Mouse (Mus musculus): Measurements from ENCODE around the gene Tnfaip8l1. TPM values are rescaled to one million over a fixed set of nuclear protein-coding genes. Genes with fewer than 3 reads are reported as not detected.
A peak's percentile ranks its signal among the peaks of the same experiment; 100 is the strongest.

The Tnfaip8l1 gene
- polyA plus RNA-seq, 1 experiment from 2014 or later: 12.7 TPM

DNA sequence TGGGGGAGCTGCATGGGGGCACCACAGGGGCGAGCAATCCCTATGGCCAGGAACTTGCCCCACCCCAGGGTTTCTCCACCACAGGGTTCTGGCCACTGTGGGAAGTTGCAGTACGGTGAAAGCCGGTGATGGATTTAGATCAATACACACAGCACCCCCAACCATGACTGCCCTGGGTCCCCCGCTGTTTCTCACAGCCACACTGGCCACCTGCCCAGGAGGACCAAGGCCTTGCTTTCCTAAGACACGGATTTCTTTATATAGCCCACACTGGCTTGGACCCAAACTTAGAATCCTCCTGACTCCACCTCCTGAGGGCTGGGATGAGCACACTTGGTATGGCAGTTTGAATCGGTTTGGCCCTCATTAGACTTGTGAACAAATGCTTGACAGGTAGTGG lies 29.0 kb downstream of the Tnfaip8l1 start:
- Histone ChIP-seq H3K4me2 (ENCODE audit: low read depth, low read length) (no peak overlapping the region), H3K4me3 (ENCODE audit: low read length) (no peak overlapping the region), H3K9ac (ENCODE audit: low read depth, low read length) (no peak overlapping the region), H3K36me3 (ENCODE audit: control insufficient read depth, insufficient read depth, low read length) (peaks cover 14% of the 10 kb centered on the region; the same call in 1 of the 2 replicates), H3K9me3 (ENCODE audit: control insufficient read depth, low read length) (no peaks in the 10 kb centered on the region), H3K4me1 (ENCODE audit: control insufficient read depth, insufficient read depth, low read length) (peaks cover 7% of the 10 kb centered on the region), H3K27me3 (replicated peaks; ENCODE audit: control insufficient read depth, insufficient read depth, low read length) (no peaks in the 10 kb centered on the region), H3K27ac (ENCODE audit: low read length) (no peak overlapping the region)
- no peak for ATAC-seq
- 86% methylated on average over 6 of the region's 6 CpGs for WGBS

DNA sequence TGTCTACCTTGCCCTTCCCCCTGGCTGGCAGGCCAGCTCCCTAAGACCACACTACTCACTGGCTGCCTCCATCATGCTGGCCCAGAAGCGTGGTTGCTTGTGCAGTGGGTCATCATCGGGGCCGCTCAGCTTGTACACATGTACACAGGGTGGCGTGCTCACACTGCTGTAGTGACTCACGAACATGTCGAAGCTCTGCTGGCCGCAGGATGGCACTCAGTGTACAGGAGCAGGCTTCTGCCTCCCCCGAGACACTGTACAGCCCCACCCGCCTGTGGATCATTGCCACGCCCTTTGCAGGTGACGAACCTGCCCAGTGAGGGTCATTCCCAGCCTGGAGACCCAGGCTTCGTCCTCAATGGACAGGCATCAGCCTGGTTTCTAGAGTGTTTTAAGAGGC lies 32.1 kb downstream of the Tnfaip8l1 start:
- no peak overlapping the region for H3K4me3 ChIP-seq (ENCODE audit: low read length)
- H3K4me2 ChIP-seq (ENCODE audit: low read depth, low read length): no peak overlapping the region
- peaks cover 34% of the 10 kb centered on the region for H3K36me3 ChIP-seq (ENCODE audit: control insufficient read depth, insufficient read depth, low read length)
- 84% methylated on average over 12 of the region's 12 CpGs for WGBS
- no peaks in the 10 kb centered on the region for H3K27me3 ChIP-seq (replicated peaks; ENCODE audit: control insufficient read depth, insufficient read depth, low read length)
- no peak overlapping the region for H3K27ac ChIP-seq (ENCODE audit: low read length)
- peaks cover 7% of the 10 kb centered on the region for H3K4me1 ChIP-seq (ENCODE audit: control insufficient read depth, insufficient read depth, low read length)
- 0 out of 2 replicates have a peak overlapping the region, but pooled peaks have one; percentile 14 for H3K9ac ChIP-seq (ENCODE audit: low read depth, low read length)
- H3K9me3 ChIP-seq (ENCODE audit: control insufficient read depth, low read length): no peaks in the 10 kb centered on the region
- peak; percentile 36 for ATAC-seq

DNA sequence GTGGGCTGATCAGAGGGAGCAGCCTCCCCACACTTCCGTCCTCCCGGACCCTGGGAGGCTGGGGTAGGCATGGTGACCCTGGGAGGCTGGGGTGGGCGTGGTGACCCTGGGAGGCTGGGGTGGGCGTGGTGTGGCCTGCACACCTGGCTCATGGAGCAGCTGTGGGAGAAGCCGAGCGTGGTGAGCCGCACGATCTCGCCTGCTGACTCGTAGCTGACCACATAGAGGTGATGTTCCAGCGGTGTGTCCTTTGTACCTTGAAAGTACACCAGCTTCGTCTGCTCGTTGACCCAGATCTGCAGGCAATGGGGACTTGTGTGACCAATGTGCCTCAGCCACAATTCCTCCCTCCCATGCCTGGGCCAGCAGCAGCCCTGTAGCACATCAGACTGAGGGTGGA lies 32.5 kb downstream of the Tnfaip8l1 start:
- ATAC-seq: peak; percentile 69
- WGBS: 71% methylated on average over 13 of the region's 13 CpGs
- H3K36me3 ChIP-seq (ENCODE audit: control insufficient read depth, insufficient read depth, low read length): peaks cover 34% of the 10 kb centered on the region

DNA sequence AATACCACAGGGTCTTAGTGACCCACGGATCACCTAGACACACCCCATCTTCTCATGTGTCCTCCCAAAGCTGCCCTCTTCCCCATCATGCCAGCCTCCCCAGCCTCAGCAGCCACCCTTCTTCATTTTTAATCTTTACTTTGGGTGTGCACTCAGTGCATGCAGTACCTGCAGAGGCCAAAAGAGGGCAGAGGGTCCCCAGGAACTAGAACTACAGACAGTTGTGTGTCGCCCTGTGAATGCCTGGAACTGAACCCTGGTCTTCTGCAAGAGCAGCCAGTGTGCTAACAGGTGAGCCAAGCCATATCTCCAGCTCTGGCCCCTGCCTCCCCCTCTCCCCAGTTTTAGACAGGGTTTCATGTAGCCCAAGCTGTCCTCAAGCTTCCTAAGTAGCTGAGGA lies 34.6 kb downstream of the Tnfaip8l1 start:
- ATAC-seq: no peak
- Histone ChIP-seq H3K4me3 (ENCODE audit: low read length) (no peak overlapping the region), H3K4me1 (ENCODE audit: control insufficient read depth, insufficient read depth, low read length) (peaks cover 7% of the 10 kb centered on the region), H3K27ac (ENCODE audit: low read length) (no peak overlapping the region), H3K36me3 (ENCODE audit: control insufficient read depth, insufficient read depth, low read length) (peaks cover 37% of the 10 kb centered on the region), H3K4me2 (ENCODE audit: low read depth, low read length) (no peak overlapping the region), H3K27me3 (replicated peaks; ENCODE audit: control insufficient read depth, insufficient read depth, low read length) (no peaks in the 10 kb centered on the region), H3K9me3 (ENCODE audit: control insufficient read depth, low read length) (no peaks in the 10 kb centered on the region), H3K9ac (ENCODE audit: low read depth, low read length) (no peak overlapping the region)
- 61% methylated on average over 2 of the region's 2 CpGs for WGBS

More for the DNA sequence above, 32.5 kb downstream of the Tnfaip8l1 start:
- Histone ChIP-seq H3K4me3 (ENCODE audit: low read length) (no peak overlapping the region), H3K4me1 (ENCODE audit: control insufficient read depth, insufficient read depth, low read length) (peaks cover 7% of the 10 kb centered on the region), H3K9me3 (ENCODE audit: control insufficient read depth, low read length) (no peaks in the 10 kb centered on the region), H3K27ac (ENCODE audit: low read length) (no peak overlapping the region), H3K27me3 (replicated peaks; ENCODE audit: control insufficient read depth, insufficient read depth, low read length) (no peaks in the 10 kb centered on the region), H3K4me2 (ENCODE audit: low read depth, low read length) (no peak overlapping the region), H3K9ac (ENCODE audit: low read depth, low read length) (0 out of 2 replicates have a peak overlapping the region, but pooled peaks have one; percentile 14)

DNA sequence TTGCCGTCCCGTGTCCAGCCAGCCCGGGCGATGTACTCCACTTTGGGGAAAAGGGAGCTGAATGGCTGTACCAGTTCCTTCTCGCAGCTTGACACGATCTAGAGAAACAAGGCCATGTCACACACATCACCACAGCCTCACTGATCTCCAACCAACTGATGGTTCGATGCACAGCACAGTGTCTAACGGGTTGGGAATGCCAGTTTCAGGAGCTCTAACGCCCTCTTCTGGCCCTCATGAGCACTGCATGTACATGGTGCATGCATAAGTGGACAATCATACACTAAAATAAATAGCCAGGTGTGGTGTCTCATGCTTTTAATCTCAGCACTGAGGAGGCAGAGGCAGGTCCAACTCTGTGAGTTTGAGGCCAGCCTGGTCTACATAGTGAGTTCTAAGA lies 38.3 kb downstream of the Tnfaip8l1 start:
- ATAC-seq: no peak
- 85% methylated on average over 9 of the region's 9 CpGs for whole genome bisulfite sequencing
- Histone ChIP-seq H3K9ac (ENCODE audit: low read depth, low read length) (no peak overlapping the region), H3K27ac (ENCODE audit: low read length) (no peak overlapping the region), H3K36me3 (ENCODE audit: control insufficient read depth, insufficient read depth, low read length) (peaks cover 39% of the 10 kb centered on the region), H3K27me3 (replicated peaks; ENCODE audit: control insufficient read depth, insufficient read depth, low read length) (no peaks in the 10 kb centered on the region), H3K4me2 (ENCODE audit: low read depth, low read length) (no peak overlapping the region), H3K9me3 (ENCODE audit: control insufficient read depth, low read length) (no peaks in the 10 kb centered on the region), H3K4me3 (ENCODE audit: low read length) (no peak overlapping the region), H3K4me1 (ENCODE audit: control insufficient read depth, insufficient read depth, low read length) (no peaks in the 10 kb centered on the region)

DNA sequence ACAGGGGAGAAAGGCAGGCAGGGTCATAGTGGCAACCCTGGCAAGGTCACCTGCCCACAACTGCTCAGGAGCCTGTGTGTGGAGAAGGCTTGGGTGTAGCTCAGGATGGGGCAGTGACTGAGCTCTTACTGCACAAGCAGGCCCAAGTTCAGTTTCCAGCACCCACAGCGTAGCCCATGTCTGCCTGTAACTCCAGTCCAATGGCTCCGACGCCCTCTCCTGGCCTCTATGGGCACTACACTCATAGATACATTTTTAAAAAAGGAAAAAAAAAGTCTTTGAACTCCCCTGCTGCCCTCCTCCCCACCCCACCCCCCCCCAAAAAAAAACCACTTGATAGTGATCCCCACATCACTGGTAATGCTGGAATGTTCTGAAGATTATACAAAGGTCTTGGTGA lies 39.4 kb downstream of the Tnfaip8l1 start:
- WGBS: 72% methylated on average over 3 of the region's 3 CpGs
- no peaks in the 10 kb centered on the region for H3K27me3 ChIP-seq (replicated peaks; ENCODE audit: control insufficient read depth, insufficient read depth, low read length)
- peaks cover 1% of the 10 kb centered on the region; the same call in 1 of the 2 replicates for H3K4me1 ChIP-seq (ENCODE audit: control insufficient read depth, insufficient read depth, low read length)
- H3K9ac ChIP-seq (ENCODE audit: low read depth, low read length): no peak overlapping the region
- H3K27ac ChIP-seq (ENCODE audit: low read length): no peak overlapping the region
- H3K9me3 ChIP-seq (ENCODE audit: control insufficient read depth, low read length): no peaks in the 10 kb centered on the region
- no peak overlapping the region for H3K4me3 ChIP-seq (ENCODE audit: low read length)
- H3K4me2 ChIP-seq (ENCODE audit: low read depth, low read length): no peak overlapping the region
- no peak for ATAC-seq
- H3K36me3 ChIP-seq (ENCODE audit: control insufficient read depth, insufficient read depth, low read length): peaks cover 49% of the 10 kb centered on the region

DNA sequence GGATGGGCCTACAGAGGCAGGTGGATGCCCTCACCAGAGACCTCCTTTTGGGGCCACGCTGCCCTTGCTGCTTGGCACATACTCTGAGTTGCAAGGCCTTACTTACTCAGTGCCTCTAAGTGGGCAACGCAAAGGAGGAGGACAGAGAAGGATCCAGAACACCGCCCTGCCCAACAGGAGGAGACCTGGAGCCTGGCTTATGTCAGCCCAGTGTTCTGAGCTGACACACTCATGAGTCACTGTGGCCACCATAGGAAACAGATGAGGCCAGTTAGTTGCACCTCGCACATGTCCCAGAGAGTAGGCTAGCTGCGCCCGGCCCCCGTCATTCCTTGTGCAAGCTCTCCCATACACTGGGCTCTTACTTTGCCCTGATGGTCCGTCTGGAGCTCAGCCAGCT lies 40.2 kb downstream of the Tnfaip8l1 start:
- Histone ChIP-seq H3K9ac (ENCODE audit: low read depth, low read length) (no peak overlapping the region), H3K4me1 (ENCODE audit: control insufficient read depth, insufficient read depth, low read length) (peaks cover 7% of the 10 kb centered on the region; the same call in 1 of the 2 replicates), H3K27me3 (replicated peaks; ENCODE audit: control insufficient read depth, insufficient read depth, low read length) (no peaks in the 10 kb centered on the region), H3K9me3 (ENCODE audit: control insufficient read depth, low read length) (no peaks in the 10 kb centered on the region), H3K4me2 (ENCODE audit: low read depth, low read length) (no peak overlapping the region), H3K4me3 (ENCODE audit: low read length) (no peak overlapping the region), H3K36me3 (ENCODE audit: control insufficient read depth, insufficient read depth, low read length) (peaks cover 44% of the 10 kb centered on the region), H3K27ac (ENCODE audit: low read length) (no peak overlapping the region)
- ATAC-seq: no peak
- WGBS: 96% methylated on average over 8 of the region's 8 CpGs

DNA sequence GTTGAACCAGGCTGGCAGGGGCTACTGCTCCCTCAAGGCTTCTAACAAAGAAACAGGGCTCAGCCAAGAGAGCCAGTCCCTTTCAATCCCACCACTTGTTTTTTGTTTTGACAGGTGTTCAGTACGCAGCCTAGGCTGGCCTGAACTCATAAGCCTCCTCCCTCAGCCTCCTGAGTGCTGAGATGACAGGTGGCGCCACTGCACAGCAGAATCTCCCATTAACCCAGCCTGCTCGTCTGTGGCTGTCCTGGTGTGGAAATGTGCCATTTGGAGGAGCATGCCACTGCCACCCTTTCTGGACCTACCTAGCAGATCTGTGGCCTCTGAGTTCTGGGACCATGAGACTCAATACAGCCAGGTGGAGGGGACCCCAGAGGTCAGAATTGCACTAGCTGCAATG lies 41.5 kb downstream of the Tnfaip8l1 start:
- peaks cover 38% of the 10 kb centered on the region for H3K36me3 ChIP-seq (ENCODE audit: control insufficient read depth, insufficient read depth, low read length)
- no peak overlapping the region for H3K27ac ChIP-seq (ENCODE audit: low read length)
- peaks cover 10% of the 10 kb centered on the region; the same call in 1 of the 2 replicates for H3K4me1 ChIP-seq (ENCODE audit: control insufficient read depth, insufficient read depth, low read length)
- no peak for ATAC-seq
- WGBS: 63% methylated on average over 3 of the region's 3 CpGs
- no peaks in the 10 kb centered on the region for H3K9me3 ChIP-seq (ENCODE audit: control insufficient read depth, low read length)
- H3K9ac ChIP-seq (ENCODE audit: low read depth, low read length): no peak overlapping the region
- no peak overlapping the region for H3K4me2 ChIP-seq (ENCODE audit: low read depth, low read length)
- no peak overlapping the region for H3K4me3 ChIP-seq (ENCODE audit: low read length)
- no peaks in the 10 kb centered on the region for H3K27me3 ChIP-seq (replicated peaks; ENCODE audit: control insufficient read depth, insufficient read depth, low read length)

DNA sequence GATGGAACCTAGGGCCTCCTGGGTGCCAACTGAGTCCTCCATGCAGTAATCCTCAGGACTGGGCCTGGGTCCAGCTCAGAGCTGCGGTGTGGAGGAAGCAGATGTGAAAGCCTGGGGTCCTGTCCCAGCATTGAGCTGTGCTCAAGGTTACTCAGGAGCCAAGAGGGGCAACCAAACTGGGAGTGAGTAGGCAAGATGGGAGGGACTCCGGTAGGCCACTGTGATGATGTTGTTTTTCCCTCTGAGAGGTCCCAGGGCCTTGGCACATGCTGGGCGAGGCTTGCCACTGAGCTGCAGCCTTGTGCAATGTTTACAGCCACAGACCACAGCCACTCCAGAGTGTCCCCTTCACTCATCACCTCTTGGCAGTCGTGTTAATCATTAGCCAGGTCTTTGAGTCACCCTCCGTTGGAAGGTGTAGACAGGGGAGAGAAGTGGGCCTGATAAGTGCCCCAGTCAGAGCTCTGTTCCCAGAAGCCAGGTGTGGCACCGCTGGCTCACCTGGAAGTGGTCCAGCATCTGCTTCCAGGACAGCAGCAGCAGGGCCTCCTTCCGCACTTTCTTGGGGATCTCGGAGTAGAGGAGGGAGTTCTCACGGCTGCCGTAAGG lies 44.1 kb downstream of the Tnfaip8l1 start:
- Histone ChIP-seq H3K4me3 (ENCODE audit: low read length) (no peak overlapping the region), H3K36me3 (ENCODE audit: control insufficient read depth, insufficient read depth, low read length) (peaks cover 41% of the 10 kb centered on the region), H3K27ac (ENCODE audit: low read length) (peak overlapping the region; percentile 50; the same call in 1 of the 2 replicates), H3K4me1 (ENCODE audit: control insufficient read depth, insufficient read depth, low read length) (peaks cover 10% of the 10 kb centered on the region; the same call in 1 of the 2 replicates), H3K9ac (ENCODE audit: low read depth, low read length) (no peak overlapping the region), H3K9me3 (ENCODE audit: control insufficient read depth, low read length) (no peaks in the 10 kb centered on the region), H3K4me2 (ENCODE audit: low read depth, low read length) (no peak overlapping the region), H3K27me3 (replicated peaks; ENCODE audit: control insufficient read depth, insufficient read depth, low read length) (no peaks in the 10 kb centered on the region)
- WGBS: 66% methylated on average over 10 of the region's 10 CpGs
- peak; percentile 98 for ATAC-seq

Data from intestine, embryonic 16.5 days (tissue).